Mouse (Mus musculus) bone marrow, adult 2 months (tissue): Measurements from ENCODE around the gene Zfp646. TPM values are rescaled to one million over a fixed set of nuclear protein-coding genes. Genes with fewer than 3 reads are reported as not detected.
"Not testable (repeated sequence)": the region's sequence is repeated elsewhere in the genome, so short reads cannot be mapped to it uniquely, and the experiment has no call there.

Experiments
- H3K27ac ChIP-seq: fragments of 200-500 bp; 2 replicates; pipeline ENCODE4 v1.5.1; 2012; ENCODE audit warnings: low read depth, mild to moderate bottlenecking, control low read depth, inconsistent platforms, low read length; ENCODE audit not compliant: control insufficient read depth, poor library complexity, insufficient read depth
- H3K4me1 ChIP-seq: fragments of 200-500 bp; 2 replicates; pipeline ENCODE4 v1.6.1; 2011; ENCODE audit warnings: low read length; ENCODE audit not compliant: control insufficient read depth, insufficient read depth
- H3K4me3 ChIP-seq: fragments of 200-500 bp; replicated peaks from 2 replicates; pipeline ENCODE3; 2011; ENCODE audit warnings: mild to moderate bottlenecking, low read depth, low read length, control low read depth; ENCODE audit not compliant: control insufficient read depth
- CTCF ChIP-seq: fragments of 200-500 bp; IDR thresholded peaks from 2 replicates; pipeline ENCODE4 v1.5.1; 2011; ENCODE audit warnings: low read length, control low read depth; ENCODE audit not compliant: control insufficient read depth, insufficient read depth
- POLR2A ChIP-seq: fragments of 200-500 bp; IDR thresholded peaks from 2 replicates; pipeline ENCODE4 v1.6.1; 2011; ENCODE audit warnings: low read depth, mild to moderate bottlenecking, control low read depth, low read length, borderline replicate concordance; ENCODE audit not compliant: control insufficient read depth
- WGBS: fragments of 180-500 bp; shearing (Covaris S2); methylation state at CpG from one replicate; pipeline ENCODE4 v1.1.7; 2018; 5-methylcytosine and 5-hydroxymethylcytosine counted together
- polyA plus RNA-seq: library from polyadenylated mRNA; stranded (reverse); fragments of >200 nt; gene quantifications from 2 replicates; pipeline ENCODE4 v1.2.4, GENCODE M21; 2011; ENCODE audit warnings: low replicate concordance; ENCODE audit not compliant: missing spikeins, insufficient read depth, insufficient read length

Zfp646 gene
- polyA plus RNA-seq: 15.9 and 24.7 TPM in 2 replicates

- Histone ChIP-seq H3K27ac (peak within 1 kb of the TSS; percentile 91), H3K4me3 (peak within 1 kb of the TSS; percentile 92), H3K4me1 (no peaks in the 10 kb centered on the region)
- TF ChIP-seq POLR2A (no peak), CTCF (no peak)
- WGBS: under 1% methylated on average over 41 of the region's 41 CpGs
These were observed at the start of gene Zfp646 for GRCm38 (mm10) chr7:127876041-127876466. Gene Zfp646 (plus strand): TSS chr7:127876221.

DNA sequence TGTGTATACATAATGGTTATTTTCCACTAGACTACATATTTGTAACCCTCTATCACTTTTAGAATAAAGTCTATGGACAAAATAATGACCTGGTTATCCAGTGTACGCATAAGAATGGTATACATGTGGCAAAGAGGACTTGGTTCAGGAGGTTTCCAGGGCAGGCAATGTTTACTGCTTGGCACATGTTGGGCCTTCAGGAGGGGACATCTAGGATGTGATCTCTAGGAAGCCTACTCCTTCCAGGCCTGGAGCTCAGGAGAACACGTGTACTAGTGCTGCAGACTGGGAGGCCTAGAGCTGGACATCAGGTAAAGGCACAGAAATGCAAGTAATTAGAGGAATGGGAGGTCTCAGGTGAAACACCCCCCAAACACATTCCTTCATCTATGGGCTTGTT is 40.5 kb upstream of the Zfp646 start:
- H3K27ac ChIP-seq: no peak overlapping the region
- TF ChIP-seq POLR2A (no peak), CTCF (no peak)
- H3K4me1 ChIP-seq: no peaks in the 10 kb centered on the region
- 81% methylated on average over 2 of the region's 2 CpGs for WGBS
- H3K4me3 ChIP-seq: no peak overlapping the region

DNA sequence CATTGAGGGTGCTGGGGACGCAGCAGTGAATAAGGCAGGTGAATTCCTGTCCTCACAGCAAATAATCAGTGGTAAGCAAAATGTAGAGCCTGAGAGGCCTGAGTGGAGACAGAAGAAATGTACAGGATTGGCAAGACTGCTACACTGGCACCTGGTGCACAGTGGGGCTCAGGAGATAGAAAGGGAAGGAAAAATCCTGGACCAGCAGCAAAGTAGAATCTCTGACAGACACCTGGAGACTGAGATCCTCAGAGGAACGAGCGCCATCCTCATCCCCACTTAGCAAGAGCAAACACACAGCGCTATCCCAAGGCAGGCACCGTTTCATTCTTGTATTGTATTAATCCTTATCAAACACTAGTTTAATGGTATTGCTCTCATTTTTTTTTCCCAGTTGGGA is 38.5 kb upstream of the Zfp646 start:
- no peak for TF ChIP-seq POLR2A
- no peak for TF ChIP-seq CTCF
- no peak overlapping the region for H3K4me3 ChIP-seq
- no peak overlapping the region for H3K27ac ChIP-seq
- H3K4me1 ChIP-seq: peaks cover 3% of the 10 kb centered on the region; the same call in 1 of the 2 replicates
- 89% methylated on average over 5 of the region's 5 CpGs for WGBS

DNA sequence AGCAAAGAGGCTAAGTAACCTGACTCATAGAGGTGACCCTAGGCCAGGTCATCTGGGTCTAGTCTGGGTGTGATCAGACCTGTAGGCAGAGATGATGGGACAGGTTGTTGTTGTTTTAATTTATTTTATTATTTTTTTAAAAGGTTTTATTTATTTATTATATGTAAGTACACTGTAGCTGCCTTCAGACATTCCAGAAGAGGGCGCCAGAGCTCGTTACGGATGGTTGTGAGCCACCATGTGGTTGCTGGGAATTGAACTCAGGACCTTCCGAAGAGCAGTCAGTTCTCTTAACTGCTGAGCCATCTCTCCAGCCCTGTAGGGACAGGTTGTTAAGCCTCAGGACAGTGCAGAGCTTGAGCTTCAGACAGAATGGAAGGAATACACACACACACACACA is 38.1 kb upstream of the Zfp646 start:
- not testable (repeated sequence) for H3K27ac ChIP-seq, H3K4me3 ChIP-seq, H3K4me1 ChIP-seq
- WGBS: 90% methylated on average over 4 of the region's 4 CpGs

DNA sequence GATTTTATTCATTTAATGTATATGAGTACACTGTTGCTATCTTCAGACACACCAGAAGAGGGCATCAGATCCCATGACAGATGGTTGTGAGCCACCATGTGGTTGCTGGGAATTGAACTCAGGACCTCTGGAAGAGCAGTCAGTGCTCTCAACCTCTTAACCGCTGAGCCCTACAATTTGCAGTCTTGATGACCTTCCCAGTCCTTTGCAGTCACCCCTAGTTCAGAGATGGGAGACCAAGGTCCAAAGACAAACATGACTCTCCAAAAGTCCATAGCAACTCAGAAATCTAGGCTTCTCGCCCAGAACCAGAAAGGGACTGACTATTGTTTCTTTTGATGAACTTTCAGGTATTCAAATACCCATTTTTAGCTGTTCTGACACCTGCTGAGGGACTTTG is 36.0 kb upstream of the Zfp646 start:
- H3K4me1 ChIP-seq, H3K27ac ChIP-seq, H3K4me3 ChIP-seq: not testable (repeated sequence)
- WGBS: 87% methylated on average over 2 of the region's 2 CpGs

GRCm38 (mm10) chr7:127840886-127841285 is 35.1 kb upstream of the Zfp646 start:
- WGBS: 2% methylated on average over 15 of the region's 15 CpGs
- peaks cover 3% of the 10 kb centered on the region; the same call in 1 of the 2 replicates for H3K4me1 ChIP-seq
- H3K4me3 ChIP-seq: peak overlapping the region; percentile 89
- no peak; the same call in 1 of the 2 replicates for TF ChIP-seq POLR2A
- peak overlapping the region; percentile 94 for H3K27ac ChIP-seq

DNA sequence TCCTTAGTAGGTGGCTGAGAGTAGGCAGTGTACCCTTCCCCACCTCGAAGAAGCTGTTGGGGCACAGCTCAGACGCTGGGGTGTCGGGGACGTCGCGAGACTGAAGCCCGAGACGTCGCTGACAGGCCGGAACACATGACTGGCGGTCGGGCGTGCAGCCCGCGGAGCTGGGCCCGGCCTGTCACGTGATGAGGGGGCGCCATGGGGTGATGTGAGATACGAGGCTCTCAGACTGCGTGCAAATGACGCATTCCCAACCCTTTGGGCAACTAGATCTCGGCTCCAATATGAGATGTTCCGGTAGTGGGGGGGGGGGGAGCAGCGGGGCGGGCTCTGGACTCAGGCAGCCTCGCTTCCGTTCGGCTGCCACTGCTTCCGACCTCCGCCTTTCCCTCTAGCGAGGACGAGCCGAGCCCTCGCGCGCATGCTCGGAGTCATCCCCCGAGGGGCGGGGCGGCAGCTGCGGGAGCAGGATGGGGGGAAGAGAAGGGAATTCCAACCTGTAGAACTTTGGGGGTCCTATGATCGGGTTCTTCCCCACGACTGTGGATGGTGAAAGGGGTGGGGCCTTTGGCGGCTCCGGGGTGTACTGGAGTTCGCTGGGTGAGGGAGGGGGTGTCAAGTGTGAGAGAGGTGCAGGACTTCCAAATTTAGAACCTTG is 34.6 kb upstream of the Zfp646 start:
- TF ChIP-seq POLR2A (peak; percentile 60; the same call in 1 of the 2 replicates), CTCF (no peak; the same call in 1 of the 2 replicates)
- WGBS: under 1% methylated on average over 46 of the region's 46 CpGs

DNA sequence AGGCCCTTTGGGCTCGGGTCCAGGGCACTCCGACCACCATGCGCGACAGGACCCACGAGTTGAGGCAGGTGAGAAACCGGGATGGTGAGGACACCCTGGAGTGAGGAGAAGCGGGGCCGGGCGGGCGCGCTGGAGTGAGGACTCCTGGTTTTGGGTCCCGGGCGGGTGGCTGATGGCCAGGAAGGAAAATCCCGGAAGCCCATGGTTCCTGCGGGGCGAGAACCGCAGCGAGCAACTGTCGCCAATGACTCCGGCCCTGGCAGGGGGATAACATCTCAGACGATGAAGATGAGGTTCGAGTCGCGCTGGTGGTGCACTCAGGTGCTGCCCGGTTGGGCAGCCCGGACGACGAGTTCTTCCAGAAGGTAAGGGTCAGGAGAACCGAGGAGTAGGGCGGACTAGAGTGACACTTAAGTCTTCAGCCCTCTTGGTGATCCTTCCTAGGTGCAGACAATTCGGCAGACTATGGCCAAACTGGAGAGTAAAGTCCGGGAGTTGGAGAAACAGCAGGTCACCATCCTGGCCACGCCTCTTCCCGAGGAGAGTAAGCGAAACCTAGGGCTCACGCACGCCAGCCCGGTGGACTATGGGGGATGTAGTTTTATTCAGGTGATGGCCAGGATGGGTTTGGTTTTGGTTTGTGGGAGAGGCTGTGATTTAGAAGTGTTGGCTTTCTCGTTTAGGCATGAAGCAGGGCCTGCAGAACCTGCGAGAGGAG is 33.9 kb upstream of the Zfp646 start:
- under 1% methylated on average over 40 of the region's 40 CpGs for whole genome bisulfite sequencing
- H3K27ac ChIP-seq: peak overlapping the region; percentile 94
- peak; percentile 47; the same call in 1 of the 2 replicates for TF ChIP-seq POLR2A
- no peak for TF ChIP-seq CTCF
- peak overlapping the region; percentile 89 for H3K4me3 ChIP-seq
- H3K4me1 ChIP-seq: peaks cover 3% of the 10 kb centered on the region; the same call in 1 of the 2 replicates

More for the DNA sequence above, 34.6 kb upstream of the Zfp646 start:
- Histone ChIP-seq H3K27ac (peak overlapping the region; percentile 94), H3K4me1 (peaks cover 3% of the 10 kb centered on the region; the same call in 1 of the 2 replicates), H3K4me3 (peak overlapping the region; percentile 89)
